Mouse (Mus musculus) myocyte (in vitro differentiated cells): ENCODE data around the gene Grb2. TPM values are rescaled to one million over a fixed set of nuclear protein-coding genes. Genes with fewer than 3 reads are reported as not detected.
A peak's percentile ranks its signal among the peaks of the same experiment; 100 is the strongest.

ENCODE experiments used
- H3K27me3 ChIP-seq: one replicate; pipeline ENCODE4 v1.6.1; 2011; ENCODE audit not compliant: control insufficient read depth, insufficient read depth, insufficient read length
- H3K36me3 ChIP-seq: one replicate; pipeline ENCODE4 v1.6.1; 2011; ENCODE audit not compliant: control insufficient read depth, insufficient read depth
- H3K4me2 ChIP-seq: one replicate; pipeline ENCODE4 v1.6.1; 2011; ENCODE audit warnings: low read depth, control low read depth
- H3K4me3 ChIP-seq: one replicate; pipeline ENCODE4 v1.5.1; 2011; ENCODE audit warnings: mild to moderate bottlenecking, control low read depth, moderate library complexity
- H3K79me2 ChIP-seq: one replicate; pipeline ENCODE4 v1.6.1; 2011; ENCODE audit not compliant: control insufficient read depth, insufficient read depth
- H3ac ChIP-seq: one replicate; pipeline ENCODE4 v1.6.1; 2011; ENCODE audit not compliant: control insufficient read depth, insufficient read length
- CEBPB ChIP-seq: IDR thresholded peaks from 2 replicates; pipeline ENCODE4 v1.6.1; 2011; ENCODE audit warnings: mild to moderate bottlenecking, moderate library complexity; ENCODE audit not compliant: poor library complexity, insufficient read depth, severe bottlenecking
- E2F4 ChIP-seq: IDR thresholded peaks from one replicate; pipeline ENCODE4 v1.6.1; 2011; ENCODE audit warnings: mild to moderate bottlenecking, control low read depth, moderate library complexity; ENCODE audit not compliant: insufficient read depth
- MAX ChIP-seq: IDR thresholded peaks from one replicate; pipeline ENCODE4 v1.6.1; 2011; ENCODE audit warnings: low read depth, mild to moderate bottlenecking, control low read depth
- MYOD1 ChIP-seq, 3 experiments: IDR thresholded peaks; one replicate each; pipeline ENCODE4 v1.6.1; 2011; ENCODE audit warnings: control low read depth in 2 of 3, low read depth in 2 of 3, mild to moderate bottlenecking in 2 of 3, moderate library complexity in 1 of 3; ENCODE audit not compliant: insufficient read length in 2 of 3, control insufficient read depth in 1 of 3
- MYOG ChIP-seq, 3 experiments: IDR thresholded peaks; one replicate each; pipeline ENCODE4 v1.6.1; 2011; ENCODE audit warnings: control low read depth in 2 of 3, low read depth in 2 of 3, mild to moderate bottlenecking in 2 of 3; ENCODE audit not compliant: insufficient read length in 2 of 3, control insufficient read depth in 1 of 3, insufficient read depth in 1 of 3
- POLR2A ChIP-seq: IDR thresholded peaks from one replicate; pipeline ENCODE4 v1.6.1; 2011; ENCODE audit warnings: low read depth, mild to moderate bottlenecking, control low read depth, moderate library complexity; ENCODE audit not compliant: insufficient read length
- POLR2AphosphoS2 ChIP-seq: IDR thresholded peaks from one replicate; pipeline ENCODE4 v1.6.1; 2011; ENCODE audit warnings: low read depth, control low read depth; ENCODE audit not compliant: insufficient read length
- REST ChIP-seq: IDR thresholded peaks from one replicate; pipeline ENCODE4 v1.6.1; 2011; ENCODE audit warnings: mild to moderate bottlenecking, control low read depth, moderate library complexity; ENCODE audit not compliant: insufficient read depth, insufficient read length
- SRF ChIP-seq: IDR thresholded peaks from one replicate; pipeline ENCODE4 v1.6.1; 2011; ENCODE audit warnings: low read depth; ENCODE audit not compliant: control insufficient read depth, insufficient read length
- TCF12 ChIP-seq: IDR thresholded peaks from one replicate; pipeline ENCODE4 v1.6.1; 2011; ENCODE audit warnings: mild to moderate bottlenecking, control low read depth; ENCODE audit not compliant: poor library complexity, insufficient read depth, severe bottlenecking
- TCF3 ChIP-seq: IDR thresholded peaks from one replicate; pipeline ENCODE4 v1.6.1; 2011; ENCODE audit warnings: low read depth, control low read depth; ENCODE audit not compliant: insufficient read length
- USF1 ChIP-seq: IDR thresholded peaks from one replicate; pipeline ENCODE4 v1.6.1; 2011; ENCODE audit warnings: low read depth, mild to moderate bottlenecking, control low read depth, moderate library complexity
- polyA plus RNA-seq: library from polyadenylated mRNA; unstranded; fragments of >200 nt; fragmentation: generic; extraction: Trizol; gene quantifications from one replicate; pipeline ENCODE4 v1.2.1, GENCODE M21; 2012; ENCODE audit warnings: missing spikeins

The Grb2 gene
- 71.2 TPM for polyA plus RNA-seq

DNA sequence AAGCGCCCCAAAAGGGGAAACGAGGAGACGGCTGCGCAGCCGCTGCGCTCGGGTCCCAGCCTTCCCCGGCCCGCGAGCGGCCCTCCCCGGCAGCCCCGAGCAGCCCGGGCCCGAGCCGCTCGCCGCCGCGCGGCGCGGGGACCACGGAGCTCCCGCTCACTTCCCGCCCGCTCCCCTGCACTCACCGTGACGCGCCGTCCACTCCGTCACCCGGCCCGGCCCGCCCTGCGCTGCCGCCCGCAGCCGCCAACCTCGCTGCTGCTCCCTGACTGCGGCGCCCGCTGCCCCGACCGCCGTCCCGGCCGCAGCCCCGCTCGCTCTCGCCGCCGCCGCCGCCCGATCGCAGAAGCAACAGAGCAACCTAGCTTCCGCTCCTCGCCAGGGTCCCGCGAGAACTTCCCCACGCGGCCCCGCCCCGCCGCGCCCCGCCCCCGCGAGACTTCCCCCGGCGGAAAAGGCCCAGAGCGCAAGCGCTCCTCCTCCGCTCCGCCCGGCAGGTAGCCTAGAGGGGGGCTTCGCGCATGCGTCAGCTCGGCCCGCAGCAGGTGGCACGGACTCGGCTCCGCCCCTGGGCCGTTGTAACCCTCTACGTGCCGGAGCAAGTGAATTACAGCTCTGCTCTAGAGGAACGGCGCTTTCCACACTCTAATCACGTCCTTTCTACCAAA lies at the start of gene Grb2:
Gene Grb2, minus strand, starts transcription at position 389 of the 668 bp plus-strand sequence.
- peak within 1 kb of the TSS; percentile 90 for H3ac ChIP-seq
- H3K4me2 ChIP-seq: peak within 1 kb of the TSS; percentile 100
- no peaks in the 10 kb centered on the region for H3K36me3 ChIP-seq
- H3K27me3 ChIP-seq: no peaks in the 10 kb centered on the region
- peak; percentile 9 for TF ChIP-seq TCF3
- TF ChIP-seq SRF: no peak
- TF ChIP-seq MYOD1 (IDR thresholded peaks at IDR 0.05; ENCODE audit: control insufficient read depth in 1 of 3, insufficient read length in 2 of 3, low read depth in 2 of 3): peak in 2 of 3 experiments; percentile 83 to 95
- peak; percentile 89 for TF ChIP-seq POLR2AphosphoS2
- no peak for TF ChIP-seq REST
- no peak for TF ChIP-seq USF1
- no peak for TF ChIP-seq MAX
- TF ChIP-seq MYOG (IDR thresholded peaks at IDR 0.05; ENCODE audit: control insufficient read depth in 1 of 3, insufficient read depth in 1 of 3, insufficient read length in 2 of 3, low read depth in 2 of 3): peak; percentile 47 to 92 (median 88)
- TF ChIP-seq TCF12: no peak
- TF ChIP-seq CEBPB: no peak
- TF ChIP-seq POLR2A: peak; percentile 95
- no peak for TF ChIP-seq E2F4
- peak within 1 kb of the TSS; percentile 65 for H3K4me3 ChIP-seq
- H3K79me2 ChIP-seq: peaks cover 46% of the 10 kb centered on the region

DNA sequence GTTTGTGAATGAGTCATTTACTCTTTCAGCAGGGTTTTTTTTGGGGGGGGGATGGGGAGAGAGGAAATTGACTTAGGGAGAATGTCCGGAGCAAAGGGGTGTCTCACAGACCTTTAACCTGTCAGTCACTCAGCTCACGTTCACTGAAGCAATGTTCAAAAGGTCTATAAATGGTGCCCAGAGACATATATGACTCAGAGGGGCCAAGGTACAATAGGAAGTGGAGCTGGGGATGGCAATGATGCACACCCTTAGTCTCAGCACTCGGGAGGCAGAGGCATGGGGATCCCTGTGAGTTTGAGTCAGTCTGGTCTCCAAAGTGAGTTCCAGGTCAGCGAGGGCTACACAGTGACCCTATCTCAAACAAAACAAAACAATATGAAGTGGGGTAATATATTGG lies 45.1 kb upstream of the Grb2 start:
- H3ac ChIP-seq: no peak overlapping the region
- TF ChIP-seq E2F4: no peak
- no peak for TF ChIP-seq USF1
- no peak for TF ChIP-seq MYOG (IDR thresholded peaks at IDR 0.05; ENCODE audit: control insufficient read depth in 1 of 3, insufficient read depth in 1 of 3, insufficient read length in 2 of 3, low read depth in 2 of 3)
- H3K79me2 ChIP-seq: no peaks in the 10 kb centered on the region
- H3K4me2 ChIP-seq: no peak overlapping the region
- no peaks in the 10 kb centered on the region for H3K36me3 ChIP-seq
- H3K4me3 ChIP-seq: no peak overlapping the region
- H3K27me3 ChIP-seq: no peaks in the 10 kb centered on the region

DNA sequence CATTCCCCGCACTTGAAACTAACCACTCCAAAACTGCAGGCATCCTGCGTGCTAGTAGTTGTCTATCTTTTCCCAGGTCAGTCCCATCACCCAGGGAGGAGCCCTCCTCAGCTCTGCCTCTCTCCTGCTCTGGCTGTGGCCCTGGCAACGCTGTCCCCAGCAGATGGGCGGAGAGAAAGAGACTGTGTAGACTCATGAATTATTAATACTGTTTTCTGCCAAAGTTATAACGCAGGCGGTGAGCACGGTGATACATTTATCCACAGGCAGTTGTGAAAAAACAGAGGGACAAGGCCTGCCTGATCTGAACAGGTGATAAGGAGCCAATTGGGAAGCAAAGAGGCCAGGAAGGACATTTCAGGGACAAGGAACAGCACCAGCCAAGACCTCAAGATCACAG lies 44.3 kb upstream of the Grb2 start:
- Histone ChIP-seq H3K36me3 (no peaks in the 10 kb centered on the region), H3K27me3 (no peaks in the 10 kb centered on the region), H3K79me2 (no peaks in the 10 kb centered on the region), H3K4me2 (no peak overlapping the region), H3K4me3 (no peak overlapping the region), H3ac (no peak overlapping the region)
- TF ChIP-seq SRF (no peak), TCF12 (no peak), USF1 (no peak), TCF3 (no peak), MAX (no peak)

DNA sequence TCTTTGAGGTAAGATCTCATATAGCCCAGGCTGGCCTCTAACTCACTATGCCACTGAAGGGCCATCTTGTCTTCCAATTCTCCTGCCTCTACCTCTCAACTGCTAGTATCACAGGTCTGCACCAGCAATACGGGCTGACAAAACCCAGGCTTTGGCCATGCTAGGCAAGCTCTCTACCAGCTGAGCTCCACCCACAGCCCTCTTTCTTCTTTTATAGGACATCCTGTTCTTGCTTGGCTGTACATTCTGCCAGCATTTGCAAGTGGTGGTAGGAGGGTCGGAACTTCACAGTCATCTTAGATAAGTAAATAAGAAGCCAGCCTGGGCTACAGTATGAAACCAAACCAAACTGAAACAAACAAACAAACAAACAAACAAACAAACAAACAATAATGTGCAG lies 43.3 kb upstream of the Grb2 start:
- Histone ChIP-seq H3K4me2 (no peak overlapping the region), H3ac (no peak overlapping the region), H3K4me3 (no peak overlapping the region), H3K36me3 (no peaks in the 10 kb centered on the region), H3K79me2 (no peaks in the 10 kb centered on the region), H3K27me3 (no peaks in the 10 kb centered on the region)
- no peak for TF ChIP-seq POLR2AphosphoS2
- TF ChIP-seq TCF12: no peak
- TF ChIP-seq REST: no peak
- no peak for TF ChIP-seq MYOG (IDR thresholded peaks at IDR 0.05; ENCODE audit: control insufficient read depth in 1 of 3, insufficient read depth in 1 of 3, insufficient read length in 2 of 3, low read depth in 2 of 3)
- TF ChIP-seq SRF: no peak
- no peak for TF ChIP-seq TCF3
- no peak for TF ChIP-seq MYOD1 (IDR thresholded peaks at IDR 0.05; ENCODE audit: control insufficient read depth in 1 of 3, insufficient read length in 2 of 3, low read depth in 2 of 3)
- TF ChIP-seq E2F4: no peak
- no peak for TF ChIP-seq POLR2A
- TF ChIP-seq MAX: no peak
- no peak for TF ChIP-seq USF1
- TF ChIP-seq CEBPB: no peak

DNA sequence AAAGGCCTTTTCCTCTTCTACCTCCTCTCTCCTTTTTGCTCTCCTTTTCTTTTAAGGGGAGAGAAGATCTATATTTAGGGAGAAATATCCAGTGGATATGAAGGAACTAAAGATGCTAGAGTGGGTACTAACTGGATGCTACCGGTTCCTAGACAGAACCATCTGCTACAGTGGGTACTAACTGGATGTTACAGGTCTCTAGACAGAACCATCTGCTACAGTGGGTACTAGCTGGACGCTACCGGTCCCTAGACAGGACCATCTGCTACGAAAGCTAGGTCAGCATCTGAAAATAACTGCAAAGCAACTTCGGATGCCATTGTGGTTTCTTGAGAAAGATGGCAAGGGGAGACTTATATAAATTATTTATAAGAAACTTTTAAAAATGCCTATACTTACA lies 41.4 kb upstream of the Grb2 start:
- Histone ChIP-seq H3K4me3 (no peak overlapping the region), H3K27me3 (no peaks in the 10 kb centered on the region), H3K79me2 (no peaks in the 10 kb centered on the region), H3K4me2 (no peak overlapping the region), H3ac (no peak overlapping the region), H3K36me3 (no peaks in the 10 kb centered on the region)
- TF ChIP-seq TCF3: no peak
- TF ChIP-seq MAX: no peak
- no peak for TF ChIP-seq TCF12
- no peak for TF ChIP-seq MYOG (IDR thresholded peaks at IDR 0.05; ENCODE audit: control insufficient read depth in 1 of 3, insufficient read depth in 1 of 3, insufficient read length in 2 of 3, low read depth in 2 of 3)
- TF ChIP-seq POLR2AphosphoS2: no peak
- no peak for TF ChIP-seq POLR2A
- no peak for TF ChIP-seq CEBPB
- no peak for TF ChIP-seq REST
- no peak for TF ChIP-seq MYOD1 (IDR thresholded peaks at IDR 0.05; ENCODE audit: control insufficient read depth in 1 of 3, insufficient read length in 2 of 3, low read depth in 2 of 3)
- no peak for TF ChIP-seq SRF
- TF ChIP-seq E2F4: no peak
